Mouse (Mus musculus) heart, adult 8-10 months (tissue): Measurements from ENCODE around the gene Prrx1. TPM values are rescaled to one million over a fixed set of nuclear protein-coding genes. Genes with fewer than 3 reads are reported as not detected.

Source experiments
- DNase-seq: peaks from one replicate; pipeline ENCODE4 v3.0.0; 2022; ENCODE audit warnings: low spot score
- total RNA-seq, 4 experiments: library from RNA; stranded (reverse); gene quantifications; 2 replicates each; pipeline ENCODE4 v1.2.4; 2022

Gene Prrx1
- total RNA-seq, 4 experiments from 2014 or later = 29.1 to 33.6 (median 30.5) TPM

DNA sequence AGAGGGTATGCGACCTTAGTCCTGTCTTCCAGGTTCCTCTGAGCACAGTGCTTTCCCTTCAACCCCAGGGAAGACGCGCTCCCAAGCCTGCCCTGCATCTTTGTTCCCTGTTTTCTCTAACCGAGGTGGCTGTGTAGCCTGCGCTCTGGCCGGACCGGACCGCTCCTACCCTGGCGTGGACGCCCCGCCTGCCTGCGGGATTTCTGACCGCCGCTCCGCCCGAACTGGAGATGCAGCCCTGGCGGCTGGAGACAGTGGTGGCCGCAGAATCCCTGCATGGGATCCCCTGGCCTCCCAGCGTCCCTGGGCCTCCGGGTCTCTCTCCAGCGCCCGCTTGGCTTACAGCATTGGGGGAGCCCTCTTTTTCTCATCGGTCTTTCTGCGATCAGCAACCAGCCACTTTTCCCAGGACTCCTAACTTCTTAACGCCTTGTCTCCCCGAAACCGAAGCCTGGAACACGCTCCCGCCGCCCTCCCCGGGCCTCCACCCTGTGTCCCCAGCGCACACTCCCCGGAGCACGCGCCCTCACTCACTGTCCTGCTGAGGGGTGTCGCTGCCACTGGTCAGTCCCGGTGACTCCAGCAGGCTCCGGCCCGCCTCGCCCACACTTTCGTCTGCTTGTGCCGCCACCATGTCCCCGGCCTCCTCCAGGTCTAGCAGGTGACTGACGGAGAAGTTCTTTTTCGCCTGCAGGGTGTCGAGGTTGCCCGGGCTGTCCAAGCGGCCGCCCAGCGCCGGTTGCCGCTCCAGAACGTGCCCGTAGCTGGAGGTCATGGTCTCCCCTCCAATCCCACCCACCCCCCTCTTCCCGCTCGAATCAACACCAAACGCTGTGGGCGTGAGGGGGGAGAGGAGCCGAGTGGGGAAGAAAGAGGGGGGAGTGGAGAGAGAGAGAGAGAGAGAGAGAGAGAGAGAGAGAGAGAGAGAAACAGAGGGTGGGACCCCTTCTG lies 1.4 kb downstream of the Prrx1 start:
- DNase-seq = peak; percentile 58

GRCm38 (mm10) chr1:163311006-163311836 lies 2.3 kb downstream of the Prrx1 start:
- no peak for DNase-seq

- DNase-seq = no peak
These were observed 3.3 kb downstream of the Prrx1 start for GRCm38 (mm10) chr1:163310023-163310754.

DNA sequence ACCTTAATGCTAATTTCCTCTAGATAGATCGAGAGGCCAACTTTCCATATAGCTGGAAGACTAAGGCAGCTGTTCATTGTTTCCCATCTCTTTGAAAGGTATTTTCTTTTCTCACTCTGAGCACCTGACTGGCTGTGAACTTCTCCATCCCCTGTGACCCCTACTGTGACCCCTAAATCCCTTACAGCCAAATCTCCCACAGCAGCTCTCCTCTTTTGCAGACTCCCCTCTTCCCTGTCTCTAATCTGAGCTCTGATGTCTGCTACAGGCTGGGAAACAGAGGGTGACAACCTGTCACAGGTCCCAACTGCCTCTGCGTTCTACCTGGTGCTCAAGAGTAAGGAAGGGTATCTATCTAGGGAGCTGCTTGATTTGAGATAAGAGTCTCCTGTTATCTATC lies 4.0 kb downstream of the Prrx1 start:
- DNase-seq = no peak

DNA sequence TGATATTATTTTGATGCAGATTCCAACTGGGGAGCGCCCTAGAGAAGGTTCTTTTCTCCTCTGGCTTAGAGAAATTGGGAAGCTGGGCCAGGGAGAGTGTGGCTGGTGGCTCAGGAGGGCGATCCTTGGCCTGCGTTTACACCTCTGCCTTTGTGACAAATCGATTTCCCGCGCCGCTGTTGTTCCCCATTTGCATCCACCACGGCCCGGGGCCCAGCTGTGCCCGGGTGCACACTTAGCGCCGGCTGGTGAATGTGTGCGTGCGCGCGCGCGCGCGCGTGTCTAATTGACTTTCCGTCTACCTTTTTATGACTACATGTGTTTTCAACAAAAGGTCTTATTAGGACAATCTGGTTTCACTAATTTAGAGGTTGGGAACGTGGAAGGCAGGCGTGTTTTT lies 4.9 kb downstream of the Prrx1 start:
- no peak for DNase-seq

- no peak for DNase-seq
These were observed 5.8 kb downstream of the Prrx1 start for GRCm38 (mm10) chr1:163307706-163308105.

- no peak for DNase-seq
These were observed 7.6 kb downstream of the Prrx1 start for GRCm38 (mm10) chr1:163305956-163306355.

- no peak for DNase-seq
These were observed 8.7 kb downstream of the Prrx1 start for GRCm38 (mm10) chr1:163304837-163305236.

GRCm38 (mm10) chr1:163302292-163302691 lies 11.2 kb downstream of the Prrx1 start:
- no peak for DNase-seq

DNA sequence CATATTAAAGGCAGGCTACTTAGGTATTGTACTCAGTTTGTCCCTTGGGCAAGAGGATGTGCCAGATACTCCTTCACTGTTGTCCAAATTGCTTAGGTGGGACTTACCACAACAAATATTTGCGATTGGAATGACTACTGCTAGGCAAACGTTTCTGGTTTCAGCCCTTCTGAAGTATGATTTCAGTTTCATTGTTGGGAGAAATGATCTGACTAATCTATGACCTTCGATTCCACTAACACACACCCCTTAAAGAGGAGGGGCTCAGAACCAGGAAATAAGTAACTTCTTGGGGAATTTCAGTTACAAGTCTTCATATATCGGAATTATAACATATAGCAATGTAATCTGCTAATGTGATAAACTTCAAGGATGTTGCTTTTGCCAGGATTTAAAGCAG lies 20.4 kb downstream of the Prrx1 start:
- no peak for DNase-seq

DNA sequence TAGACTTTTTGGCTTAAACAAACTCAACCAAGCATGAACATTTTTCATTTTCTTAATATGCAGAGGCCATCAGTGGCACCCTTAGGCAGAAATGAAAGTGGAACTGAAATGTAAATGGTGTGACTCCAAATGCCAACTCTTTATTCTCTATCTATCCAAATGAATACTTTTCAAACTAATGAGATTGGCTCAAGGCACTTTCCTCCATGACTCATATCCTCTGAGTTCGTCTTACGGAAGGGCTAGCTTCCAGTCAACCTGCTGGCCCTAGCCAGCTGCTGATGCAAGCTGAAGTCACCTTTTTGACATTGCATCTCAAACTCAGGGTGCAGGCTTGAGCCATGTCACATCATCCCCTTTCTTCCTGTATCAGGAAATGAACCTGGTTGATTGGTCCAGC lies 21.6 kb downstream of the Prrx1 start:
- DNase-seq = no peak

DNA sequence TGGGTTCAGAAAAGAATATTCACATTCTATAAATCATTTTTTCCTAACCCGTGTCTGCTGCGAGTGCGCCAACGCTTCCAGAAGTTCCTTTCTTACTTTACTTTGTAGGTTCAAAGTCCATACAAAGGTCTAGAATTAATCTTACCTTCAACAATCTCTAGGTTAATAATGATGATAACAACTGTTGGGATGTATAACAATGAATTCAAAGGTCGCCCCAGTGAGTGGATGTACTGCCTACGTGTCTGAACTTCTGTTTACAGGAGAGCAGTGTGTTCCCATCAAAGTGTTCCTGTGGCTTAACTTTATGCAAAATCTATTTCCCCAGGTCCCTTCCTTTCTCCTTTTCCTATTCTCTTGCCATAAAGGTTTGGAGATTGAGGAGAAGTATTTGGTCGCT lies 24.4 kb downstream of the Prrx1 start:
- no peak for DNase-seq

DNA sequence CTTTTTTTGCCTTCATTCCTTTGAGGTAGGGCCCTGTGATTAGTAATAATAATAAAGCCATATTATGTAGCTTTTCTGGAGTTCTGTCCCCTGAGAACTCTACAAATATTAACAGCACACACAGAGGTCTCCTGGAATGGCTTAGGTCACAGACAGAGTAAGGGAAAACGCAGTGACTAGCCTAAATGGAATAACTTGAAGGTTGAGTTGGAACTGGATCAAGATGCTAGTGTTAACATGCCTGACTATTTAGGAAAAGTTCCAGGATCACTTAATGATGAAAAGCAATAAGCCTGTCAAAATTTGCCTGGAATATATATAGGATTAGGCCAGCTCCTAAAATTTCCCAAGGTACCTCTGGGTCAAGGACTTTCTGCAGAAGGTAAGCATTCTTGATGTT lies 28.0 kb downstream of the Prrx1 start:
- no peak for DNase-seq

- no peak for DNase-seq
These were observed 28.4 kb downstream of the Prrx1 start for GRCm38 (mm10) chr1:163285136-163285535.

DNA sequence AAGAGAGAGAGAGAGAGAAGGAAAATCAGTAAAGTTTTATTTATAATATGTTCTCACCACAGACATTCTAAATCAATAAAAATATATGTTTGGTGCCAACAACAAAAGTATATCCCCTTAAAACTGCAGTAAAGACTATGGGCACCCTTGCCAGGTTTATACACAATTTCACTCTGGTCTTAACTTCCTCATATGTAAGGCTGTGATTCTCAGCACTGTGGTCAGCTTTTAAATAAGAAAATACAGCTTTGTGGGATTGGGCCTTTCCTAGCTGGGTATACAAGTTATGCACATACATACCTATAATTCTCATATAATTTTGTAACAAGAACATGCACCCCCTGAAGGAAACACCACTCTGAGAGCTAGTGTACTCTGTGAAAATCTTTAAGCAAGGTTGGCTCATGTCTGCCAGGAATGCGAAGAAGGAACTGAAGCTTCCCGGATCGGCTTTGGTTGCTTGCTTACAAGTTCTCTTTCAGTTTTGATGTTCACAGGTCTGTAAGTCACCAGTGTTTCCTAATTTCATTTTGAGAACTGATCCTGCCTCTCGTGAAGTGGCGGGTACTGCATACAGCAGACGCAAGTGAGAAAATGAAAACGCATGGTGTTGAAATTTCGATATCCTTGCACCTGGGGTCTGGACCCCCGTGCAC lies 29.4 kb downstream of the Prrx1 start:
- DNase-seq = no peak

DNA sequence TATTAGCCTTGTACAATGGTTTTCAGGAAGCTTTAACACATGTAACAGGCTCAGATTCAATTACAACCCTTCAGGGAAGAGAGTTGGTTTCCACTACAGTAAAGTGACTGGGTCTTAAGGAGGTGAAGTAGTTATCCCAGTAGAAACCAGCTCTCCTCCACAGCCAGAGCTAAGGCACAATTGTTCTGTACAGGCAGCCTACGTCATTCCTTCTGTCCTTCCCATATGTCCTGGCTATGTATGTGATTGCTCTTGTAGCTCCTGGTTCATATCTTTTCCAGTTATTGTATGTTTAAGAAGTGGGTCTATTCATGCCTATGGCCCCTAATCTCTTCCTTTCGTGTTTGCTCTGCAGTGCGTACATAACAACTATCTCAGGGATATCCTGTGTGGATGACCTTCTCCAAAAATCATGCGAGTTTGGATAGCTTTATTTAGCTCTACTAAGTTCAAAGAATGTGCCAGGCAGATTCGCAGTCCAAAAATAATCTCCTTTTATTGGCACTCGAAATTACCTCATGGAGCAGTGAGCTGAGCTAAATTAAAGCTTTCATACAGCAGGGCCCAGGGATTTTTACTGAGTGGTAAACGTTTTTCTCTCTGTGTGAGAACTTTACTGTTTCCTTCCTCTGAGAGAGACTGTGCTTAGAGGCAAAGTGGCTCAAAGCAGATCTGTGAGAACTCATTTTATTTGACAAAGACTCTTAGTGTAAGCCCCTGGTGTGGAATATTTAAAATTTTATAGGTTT lies 31.9 kb downstream of the Prrx1 start:
- peak; percentile 60 for DNase-seq

- DNase-seq = no peak
These were observed 32.7 kb downstream of the Prrx1 start for GRCm38 (mm10) chr1:163280842-163281122.

DNA sequence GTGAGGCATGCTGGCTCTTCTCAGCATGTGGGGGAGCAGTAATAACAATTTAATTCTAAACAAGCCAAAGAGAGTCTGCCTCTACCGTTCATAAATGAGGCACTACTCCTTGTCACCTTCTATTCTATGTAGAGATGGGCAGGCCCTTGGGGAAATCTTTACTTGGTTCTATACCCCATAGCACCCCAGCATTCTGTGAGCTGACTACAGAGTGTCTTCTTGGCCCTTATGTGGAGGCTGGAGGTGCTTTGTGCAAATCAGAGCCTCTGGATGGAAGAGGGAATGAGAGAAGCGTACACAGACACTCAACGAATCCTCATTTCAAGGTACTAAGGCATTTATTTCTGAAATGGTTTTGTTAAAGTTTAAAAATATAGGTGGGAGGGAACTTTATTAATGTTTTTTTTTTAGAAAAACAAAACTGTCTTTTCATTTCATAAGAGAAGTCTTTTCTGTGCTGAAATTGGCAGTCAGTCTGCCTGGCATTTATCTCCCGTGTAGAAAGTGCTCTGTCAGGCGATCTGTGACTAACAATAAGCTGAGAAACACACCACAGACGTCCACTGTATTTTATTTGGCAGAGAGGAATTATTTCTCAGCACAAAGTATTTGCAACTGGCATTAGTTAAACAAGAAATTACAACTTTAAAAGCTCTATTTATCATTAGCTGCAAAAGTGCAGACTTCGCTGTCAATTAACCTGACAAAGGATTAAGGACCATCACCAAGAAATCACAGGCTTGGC lies 33.2 kb downstream of the Prrx1 start:
- no peak for DNase-seq

DNA sequence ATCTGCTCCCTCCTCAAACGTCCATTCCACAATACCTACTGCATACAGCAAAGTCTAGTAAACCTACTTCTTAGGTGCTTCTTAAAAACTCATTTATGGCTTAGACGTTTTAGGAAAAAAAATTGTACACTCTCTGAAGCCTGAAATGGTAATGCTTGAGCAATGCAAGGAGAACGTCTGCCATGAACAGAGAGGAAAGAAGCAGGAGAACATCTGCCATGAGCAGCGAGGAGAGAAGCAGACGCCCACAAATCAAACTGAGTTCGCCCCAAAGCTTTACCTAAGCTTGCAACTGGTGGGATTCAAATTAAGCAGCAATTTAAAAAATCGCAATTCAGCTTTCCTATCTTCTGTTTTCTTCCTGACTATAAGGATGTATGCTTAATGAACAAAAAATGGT lies 36.4 kb downstream of the Prrx1 start:
- no peak for DNase-seq

GRCm38 (mm10) chr1:163274919-163275318 lies 38.6 kb downstream of the Prrx1 start:
- no peak for DNase-seq
